Mouse (Mus musculus) hindbrain, embryonic 14.5 days (tissue): ENCODE measurements around the gene Rnf126. TPM values are rescaled to one million over a fixed set of nuclear protein-coding genes. Genes with fewer than 3 reads are reported as not detected.

Experiments
- ATAC-seq: fragments of 200-750 bp; cut with Nextera tagmentation; 2 replicates; pipeline ENCODE4 v1.8.0; 2017; ENCODE audit warnings: moderate number of reproducible peaks, mild to moderate bottlenecking, moderate TSS enrichment, moderate library complexity; ENCODE audit not compliant: low FRiP score
- DNase-seq: peaks from one replicate; pipeline ENCODE4 v3.0.0-alpha.2; 2015; ENCODE audit warnings: low spot score
- H3K27ac ChIP-seq: fragments of 300-500 bp; sonication (generic); 2 replicates; pipeline ENCODE4 v1.5.1; 2014; ENCODE audit warnings: mild to moderate bottlenecking, moderate library complexity
- H3K27me3 ChIP-seq: fragments of 300-500 bp; sonication (generic); 2 replicates; pipeline ENCODE4 v1.6.1; 2014; ENCODE audit warnings: mild to moderate bottlenecking, low read length, mixed read lengths; ENCODE audit not compliant: control insufficient read depth, insufficient read depth
- H3K36me3 ChIP-seq: fragments of 300-500 bp; sonication (generic); replicated peaks from 2 replicates; pipeline ENCODE4 v1.6.1; 2014; ENCODE audit not compliant: control insufficient read depth, insufficient read depth
- H3K4me1 ChIP-seq: fragments of 300-500 bp; sonication (generic); replicated peaks from 2 replicates; pipeline ENCODE4 v1.6.1; 2014; ENCODE audit warnings: antibody characterized with exemption, low read length, mixed read lengths; ENCODE audit not compliant: control insufficient read depth, insufficient read depth
- H3K4me2 ChIP-seq: fragments of 300-500 bp; sonication (generic); replicated peaks from 2 replicates; pipeline ENCODE4 v1.6.1; 2014; ENCODE audit warnings: mild to moderate bottlenecking, moderate library complexity
- H3K4me3 ChIP-seq: fragments of 300-500 bp; sonication (generic); replicated peaks from 2 replicates; pipeline ENCODE4 v1.5.1; 2014; ENCODE audit warnings: mild to moderate bottlenecking, low read length
- H3K9ac ChIP-seq: fragments of 300-500 bp; sonication (generic); 2 replicates; pipeline ENCODE4 v1.6.1; 2014
- H3K9me3 ChIP-seq: fragments of 300-500 bp; sonication (generic); 2 replicates; pipeline ENCODE4 v1.6.1; 2016; ENCODE audit warnings: low read length; ENCODE audit not compliant: control insufficient read depth
- WGBS: fragments of 180-500 bp; shearing (Covaris S2); extraction: QIAGEN DNeasy Blood & Tissue Kit; methylation state at CpG from one replicate; pipeline ENCODE4 v1.1.7; 2014; 5-methylcytosine and 5-hydroxymethylcytosine counted together
- polyA plus RNA-seq: library from polyadenylated mRNA; unstranded; fragments of >200 nt; fragmentation: Nextera tagmentation; extraction: Ambion mirVana; gene quantifications from 2 replicates; pipeline ENCODE4 v1.2.1, GENCODE M21; 2014

The Rnf126 gene
- polyA plus RNA-seq, 1 experiment from 2014 or later = 96.7 TPM

DNA sequence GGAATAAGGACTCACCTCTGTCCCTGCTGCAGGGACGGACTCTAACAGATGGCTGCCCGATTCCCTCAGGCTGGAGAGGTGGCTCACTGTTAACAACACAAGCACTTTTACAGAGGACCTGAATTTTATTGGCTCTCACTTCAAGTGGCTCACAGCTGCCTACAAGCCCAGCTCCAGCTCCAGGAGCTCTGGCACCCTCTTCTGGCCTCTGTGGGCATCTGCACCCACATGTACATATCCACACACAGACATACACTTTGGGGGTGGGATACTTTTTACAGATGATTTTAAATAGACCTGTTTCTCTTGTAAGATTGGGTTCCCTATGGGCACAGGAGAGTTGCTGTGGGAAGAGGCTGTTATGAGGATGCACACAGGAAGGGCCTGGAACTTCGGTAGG lies 5.6 kb upstream of the Rnf126 start:
- no peak for DNase-seq

DNA sequence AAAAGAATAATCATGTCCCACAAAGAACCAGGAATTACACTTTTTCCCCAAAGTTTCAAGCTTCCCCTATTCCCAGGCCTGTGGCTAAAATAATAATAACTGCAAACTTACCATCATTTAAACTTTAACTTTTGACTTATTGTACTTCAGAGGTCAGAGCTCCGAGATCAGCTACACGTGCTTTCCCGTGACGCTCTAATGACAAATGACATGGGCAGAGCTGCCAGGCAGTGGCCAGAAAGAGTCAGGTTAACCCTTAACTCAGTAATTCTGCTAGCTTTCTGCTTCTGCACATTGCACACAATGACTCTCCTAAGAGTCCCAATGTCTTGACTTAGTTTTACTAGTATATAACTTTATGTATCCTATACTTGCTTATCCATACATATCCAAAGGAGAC lies 2.6 kb upstream of the Rnf126 start:
- Histone ChIP-seq H3K4me1 (peaks cover 20% of the 10 kb centered on the region), H3K36me3 (no peaks in the 10 kb centered on the region), H3K9me3 (no peaks in the 10 kb centered on the region), H3K4me3 (no peak overlapping the region), H3K27ac (no peak overlapping the region), H3K4me2 (no peak overlapping the region), H3K27me3 (no peaks in the 10 kb centered on the region), H3K9ac (no peak overlapping the region)
- ATAC-seq (no peak), DNase-seq (no peak)
- WGBS = 37% methylated on average over 4 of the region's 4 CpGs

More for the DNA sequence above, 5.6 kb upstream of the Rnf126 start:
- no peaks in the 10 kb centered on the region for H3K36me3 ChIP-seq
- no peak for ATAC-seq
- H3K9me3 ChIP-seq = 0 out of 2 replicates have a peak, but pooled peaks cover 4% of the 10 kb centered on the region
- 97% methylated on average over 3 of the region's 3 CpGs for WGBS
- peaks cover 11% of the 10 kb centered on the region; the same call in 1 of the 2 replicates for H3K27me3 ChIP-seq
- no peak overlapping the region for H3K4me2 ChIP-seq
- no peak overlapping the region for H3K9ac ChIP-seq
- peaks cover 4% of the 10 kb centered on the region for H3K4me1 ChIP-seq
- H3K4me3 ChIP-seq = no peak overlapping the region
- no peak overlapping the region for H3K27ac ChIP-seq

DNA sequence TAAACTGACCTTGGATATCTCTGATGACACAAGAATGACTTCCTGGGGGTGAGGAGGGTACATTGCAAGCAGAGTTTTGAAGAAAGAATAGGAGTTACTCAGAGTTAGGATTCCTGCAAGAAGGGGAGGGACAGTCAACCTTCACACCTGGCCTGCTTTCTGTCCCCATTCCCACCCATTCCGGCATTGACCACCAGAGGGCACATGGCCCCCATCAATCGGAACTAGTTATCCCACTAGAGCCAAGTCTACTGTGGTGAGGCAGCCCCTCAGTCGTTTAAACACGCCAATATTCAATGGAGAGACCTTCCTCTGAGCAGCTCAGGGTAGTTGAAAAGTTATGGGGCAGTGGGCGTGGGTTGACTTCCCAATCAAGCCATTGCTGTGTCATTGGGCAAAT lies 1.6 kb upstream of the Rnf126 start:
- Histone ChIP-seq H3K27me3 (no peaks in the 10 kb centered on the region), H3K9ac (no peak overlapping the region), H3K36me3 (no peaks in the 10 kb centered on the region), H3K4me2 (peak overlapping the region; percentile 95; the same call in 1 of the 2 replicates), H3K4me3 (no peak overlapping the region), H3K9me3 (no peaks in the 10 kb centered on the region), H3K27ac (no peak overlapping the region), H3K4me1 (peaks cover 20% of the 10 kb centered on the region)
- DNase-seq = peak; percentile 81
- ATAC-seq = 0 out of 2 replicates have a peak, but pooled peaks have one; percentile 2
- 0% methylated on average over 5 of the region's 5 CpGs for WGBS

DNA sequence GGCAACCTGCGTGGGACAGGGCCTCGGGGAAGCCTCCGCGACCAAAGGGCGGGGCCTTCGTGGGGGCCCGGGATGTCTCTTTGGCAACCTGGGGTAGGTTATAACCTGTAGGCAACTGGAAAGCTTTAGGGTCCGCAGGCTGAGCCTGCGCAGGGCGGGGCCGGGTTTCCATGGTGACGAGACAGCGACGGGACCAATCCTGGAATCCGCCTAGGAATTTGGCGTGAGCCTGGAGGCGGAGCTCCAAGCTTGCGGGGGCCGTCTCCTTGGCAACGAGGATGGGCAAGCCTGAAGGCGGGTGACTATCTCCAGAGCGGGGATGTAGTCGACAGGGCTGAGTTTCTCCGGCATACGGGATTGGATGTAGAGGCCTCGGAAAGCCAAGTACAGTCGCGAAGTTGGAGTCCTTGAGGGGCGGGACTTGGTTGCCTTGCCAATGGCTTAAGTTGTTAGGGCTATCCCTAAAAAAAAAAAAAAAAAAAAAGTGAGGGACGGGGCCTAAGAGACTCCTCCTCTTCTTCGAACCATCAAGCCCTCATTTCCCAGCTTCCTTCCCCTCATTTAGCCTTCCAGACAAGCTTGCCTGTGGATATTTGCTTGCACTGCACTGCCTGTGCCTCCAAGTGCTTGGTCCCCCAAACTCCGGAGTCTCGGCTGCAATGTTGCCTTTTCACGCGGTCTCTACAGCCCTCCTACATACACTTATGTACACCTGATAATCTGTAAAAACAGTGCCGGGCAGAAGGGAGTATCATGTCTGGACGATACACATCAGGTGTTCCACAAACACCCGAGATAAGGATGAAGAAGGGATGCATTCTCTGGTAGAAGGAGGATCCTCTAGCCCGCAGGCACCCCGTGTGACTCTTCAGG lies 856 bp upstream of the Rnf126 start:
- ATAC-seq (peak; percentile 78), DNase-seq (peak; percentile 91)
- 11% methylated on average over 39 of the region's 40 CpGs for whole genome bisulfite sequencing
- Histone ChIP-seq H3K36me3 (no peaks in the 10 kb centered on the region; the same call in 1 of the 2 replicates), H3K27ac (peak overlapping the region; percentile 90), H3K9me3 (no peaks in the 10 kb centered on the region), H3K4me2 (peak overlapping the region; percentile 95), H3K4me1 (peaks cover 20% of the 10 kb centered on the region), H3K4me3 (peak overlapping the region; percentile 88), H3K27me3 (no peaks in the 10 kb centered on the region), H3K9ac (peak overlapping the region; percentile 87)

DNA sequence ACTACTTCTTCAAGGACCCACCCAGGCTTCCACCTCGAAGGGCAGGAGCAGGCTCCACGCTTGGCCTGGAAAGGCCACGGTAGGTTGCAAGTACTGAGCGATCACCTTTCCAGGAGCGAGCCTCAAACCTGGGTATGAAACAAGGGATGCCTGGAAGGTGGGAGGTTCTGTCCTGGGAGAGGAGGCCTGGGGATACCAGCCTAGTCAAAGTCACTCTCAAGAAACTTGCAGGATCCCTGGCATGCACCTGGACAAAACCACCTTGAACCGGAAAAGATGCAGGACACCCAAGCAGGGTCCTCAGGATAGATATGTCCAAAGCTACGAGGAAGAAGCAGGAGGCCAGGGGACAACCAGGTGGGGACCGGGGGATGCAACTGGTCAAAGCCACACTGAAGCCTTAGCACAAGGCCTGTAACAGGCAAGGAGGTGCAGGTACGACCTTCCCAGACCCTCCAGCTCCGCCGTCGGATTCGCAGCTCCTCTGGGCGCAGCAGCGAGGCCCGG lies 698 bp downstream of the Rnf126 start:
- DNase-seq = no peak
- peak overlapping the region; percentile 90 for H3K27ac ChIP-seq
- peaks cover 15% of the 10 kb centered on the region for H3K36me3 ChIP-seq
- H3K4me2 ChIP-seq = peak overlapping the region; percentile 95
- peak overlapping the region; percentile 87 for H3K9ac ChIP-seq
- no peaks in the 10 kb centered on the region for H3K9me3 ChIP-seq
- peak overlapping the region; percentile 88 for H3K4me3 ChIP-seq
- no peak for ATAC-seq
- WGBS = 8% methylated on average over 16 of the region's 16 CpGs
- no peaks in the 10 kb centered on the region for H3K27me3 ChIP-seq
- peaks cover 20% of the 10 kb centered on the region for H3K4me1 ChIP-seq

DNA sequence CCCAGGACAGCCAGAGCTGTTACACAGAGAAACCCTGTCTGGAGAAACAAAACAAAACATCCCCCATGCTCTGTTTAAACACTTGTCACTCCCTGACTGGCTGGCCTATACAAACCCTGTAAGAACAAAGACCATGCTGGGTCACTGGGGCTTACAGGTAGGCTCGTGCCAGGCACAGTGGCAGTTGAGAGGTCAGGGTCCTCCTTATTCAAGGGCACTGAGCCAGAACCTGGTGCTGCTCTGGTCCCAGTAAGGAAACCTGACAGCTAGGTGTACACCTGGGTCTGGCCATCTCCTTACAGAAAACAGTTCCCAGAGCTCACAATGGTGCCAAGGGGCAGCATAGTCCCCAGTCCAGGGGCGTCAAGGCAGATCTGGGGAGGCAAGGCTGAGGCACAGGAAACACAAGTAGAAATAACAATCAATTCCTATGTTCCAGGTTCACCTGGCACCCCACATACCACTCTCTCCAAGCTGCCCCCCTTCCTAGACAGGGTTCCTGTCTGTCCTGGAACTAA lies 1.5 kb downstream of the Rnf126 start:
- peak overlapping the region; percentile 95 for H3K4me2 ChIP-seq
- H3K9me3 ChIP-seq = no peaks in the 10 kb centered on the region
- ATAC-seq (no peak), DNase-seq (no peak)
- H3K27me3 ChIP-seq = no peaks in the 10 kb centered on the region
- H3K9ac ChIP-seq = peak overlapping the region; percentile 87
- peaks cover 20% of the 10 kb centered on the region for H3K4me1 ChIP-seq
- peaks cover 23% of the 10 kb centered on the region for H3K36me3 ChIP-seq
- H3K27ac ChIP-seq = no peak overlapping the region
- H3K4me3 ChIP-seq = peak overlapping the region; percentile 88
- WGBS = 67% methylated on average over 2 of the region's 2 CpGs

DNA sequence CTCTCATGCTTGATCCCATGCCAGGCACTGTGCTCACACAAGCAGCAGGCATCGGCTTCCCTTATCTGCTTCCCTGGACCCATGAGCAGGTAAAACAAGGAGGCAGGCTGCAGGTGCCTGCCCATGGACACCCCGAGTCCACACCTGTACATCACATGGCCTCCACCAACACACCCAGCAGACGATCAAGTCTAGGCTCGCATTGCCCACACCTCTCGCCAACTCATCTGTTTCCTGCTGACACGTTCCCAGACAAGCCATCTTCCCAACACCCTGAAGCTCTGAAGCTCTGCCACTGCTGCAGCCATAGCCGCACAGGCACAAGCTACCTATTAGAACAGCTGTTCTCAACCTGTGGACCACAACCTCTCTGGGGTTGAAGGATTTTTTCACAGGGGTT lies 2.5 kb downstream of the Rnf126 start:
- Histone ChIP-seq H3K27me3 (no peaks in the 10 kb centered on the region), H3K9ac (0 out of 2 replicates have a peak overlapping the region, but pooled peaks have one; percentile 31)
- ATAC-seq = no peak

DNA sequence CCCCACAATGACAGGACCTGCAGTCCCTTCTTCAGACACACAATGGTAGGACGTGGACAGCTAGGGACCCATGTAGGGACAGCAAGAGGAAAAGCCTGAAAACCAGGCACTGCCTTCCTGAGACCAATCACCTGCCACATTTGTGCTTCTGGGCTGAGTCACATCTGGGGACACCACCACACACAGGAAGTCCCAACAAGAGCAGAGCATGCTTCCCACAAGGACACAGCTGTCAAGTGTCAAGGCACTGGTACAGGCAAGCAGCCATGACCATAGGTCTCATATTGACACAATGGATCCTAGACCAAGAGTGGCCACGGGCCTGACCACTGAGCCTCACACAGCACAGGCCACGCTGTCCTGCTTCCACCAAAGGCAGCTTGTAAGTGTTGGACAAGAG lies 3.9 kb downstream of the Rnf126 start:
- ATAC-seq = no peak
- DNase-seq = no peak
- peaks cover 47% of the 10 kb centered on the region for H3K36me3 ChIP-seq
- H3K9me3 ChIP-seq = no peaks in the 10 kb centered on the region
- no peak overlapping the region for H3K9ac ChIP-seq
- H3K4me3 ChIP-seq = no peak overlapping the region
- peaks cover 18% of the 10 kb centered on the region for H3K4me1 ChIP-seq
- H3K4me2 ChIP-seq = no peak overlapping the region
- no peak overlapping the region for H3K27ac ChIP-seq
- H3K27me3 ChIP-seq = no peaks in the 10 kb centered on the region
- WGBS = 85% methylated on average over 3 of the region's 3 CpGs

More for the DNA sequence above, 2.5 kb downstream of the Rnf126 start:
- H3K36me3 ChIP-seq = peaks cover 33% of the 10 kb centered on the region
- no peak overlapping the region for H3K4me3 ChIP-seq
- no peak overlapping the region for H3K4me2 ChIP-seq
- no peaks in the 10 kb centered on the region for H3K9me3 ChIP-seq
- no peak for DNase-seq
- WGBS = 91% methylated on average over 7 of the region's 7 CpGs
- H3K27ac ChIP-seq = no peak overlapping the region
- peaks cover 20% of the 10 kb centered on the region for H3K4me1 ChIP-seq

DNA sequence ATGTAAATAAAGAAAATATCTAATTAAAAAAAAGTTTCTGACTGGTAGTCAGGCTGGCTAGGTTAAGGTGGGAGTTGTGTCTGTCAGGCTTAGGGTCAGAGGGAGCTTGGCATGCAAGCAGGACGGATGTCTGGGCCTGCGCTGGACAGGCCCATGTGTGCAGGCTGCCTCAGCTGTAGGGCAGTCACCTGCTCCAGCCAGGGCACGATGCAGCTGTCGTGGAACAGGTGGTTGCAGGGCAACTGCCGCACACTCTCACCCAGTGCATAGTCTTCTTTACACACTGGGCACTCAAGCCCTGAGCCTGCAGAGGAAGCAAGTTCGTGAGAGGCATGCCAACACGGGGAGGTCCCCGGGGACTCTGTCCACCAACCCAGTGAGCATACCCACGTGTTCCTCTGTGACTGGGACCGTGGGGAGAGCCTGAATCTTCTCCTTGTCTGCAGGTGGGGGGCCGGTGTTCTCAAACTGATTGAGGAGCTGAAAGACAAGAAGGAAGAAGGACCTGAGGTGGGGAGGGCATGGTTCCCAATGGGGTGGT lies 6.1 kb downstream of the Rnf126 start:
- no peak for ATAC-seq
- Histone ChIP-seq H3K4me2 (no peak overlapping the region), H3K9me3 (no peaks in the 10 kb centered on the region), H3K36me3 (peaks cover 67% of the 10 kb centered on the region), H3K4me1 (peaks cover 12% of the 10 kb centered on the region), H3K27ac (no peak overlapping the region), H3K9ac (no peak overlapping the region), H3K4me3 (no peak overlapping the region), H3K27me3 (no peaks in the 10 kb centered on the region)
- DNase-seq = no peak
- 92% methylated on average over 11 of the region's 11 CpGs for WGBS
